Mouse (Mus musculus): ENCODE results near the gene Pip4k2c.

- TF ChIP-seq CTCF (IDR thresholded peaks at IDR 0.05; ENCODE audit: low read depth, low read length) (no peak), TAL1 (conservative IDR thresholded peaks at IDR 0.05; ENCODE audit: low read depth, low read length) (no peak), POLR2AphosphoS5 (IDR thresholded peaks at IDR 0.05; ENCODE audit: insufficient replicate concordance, low read depth, low read length) (no peak), GATA1 (IDR thresholded peaks at IDR 0.05; ENCODE audit: borderline replicate concordance, low read length) (no peak)
These were observed 44.4 kb upstream of the Pip4k2c start for GRCm38 (mm10) chr10:127255625-127256345.

All from G1E (cell line).